Mouse (Mus musculus) v-Abl transformed pro-B cells (cell line): ENCODE data around the gene Sox8.

Source experiments
- in situ Hi-C, 2 experiments: fragments of 400-800 bp; cut with MboI; formaldehyde crosslinking; loops; one replicate each; pipeline ENCODE4 v1.15.1; 2025; ENCODE audit not compliant: unreplicated experiment in 2 of 2

Gene Sox8

DNA sequence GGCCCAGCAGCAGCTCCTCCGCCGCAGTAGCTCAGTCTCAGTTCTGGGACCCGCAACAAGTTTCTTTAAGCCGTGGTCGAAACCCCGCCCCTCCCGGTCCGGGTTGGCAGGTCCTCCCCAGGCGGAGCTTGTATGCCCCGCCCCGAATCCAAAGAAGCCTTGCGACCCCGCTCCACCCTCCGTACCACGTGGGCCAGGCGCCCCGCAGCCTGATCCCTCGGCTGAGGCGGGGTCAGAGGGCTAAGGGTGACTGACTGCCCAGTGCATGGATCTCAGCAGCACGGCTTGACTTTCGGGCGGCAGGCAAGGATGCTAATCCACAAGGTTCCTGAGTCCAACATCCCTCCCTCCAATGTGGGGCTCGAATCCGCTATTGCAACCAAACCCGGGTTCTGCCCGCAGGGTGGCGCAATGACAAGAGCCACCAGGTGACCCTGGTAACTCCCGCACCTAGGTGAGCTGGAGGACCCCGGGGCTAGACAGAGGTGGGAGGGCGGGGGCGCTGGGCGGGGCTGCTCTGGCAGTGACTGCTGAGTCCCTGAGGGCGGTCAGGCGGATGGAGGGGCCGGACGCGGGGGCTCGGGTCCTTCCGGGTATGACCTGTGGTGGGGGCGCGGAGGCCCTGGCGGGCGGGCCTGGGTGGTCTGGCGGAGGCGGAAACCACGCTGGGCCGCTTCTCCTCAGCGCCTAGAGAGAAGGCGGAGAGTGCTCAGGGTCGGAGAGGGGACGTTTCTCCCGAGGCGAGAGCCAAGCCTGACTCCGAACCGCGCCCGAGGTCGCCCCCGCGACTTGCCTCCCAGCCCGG is at the start of gene Sox8:
Gene Sox8 (minus strand): TSS at position 39 of the 805 bp plus-strand sequence.
- in situ Hi-C loops, result loop anchor here (5.0 to 10.0 kb wide), 2 partner anchors 104 to 126 kb away; no protein-coding TSS in a partner anchor

DNA sequence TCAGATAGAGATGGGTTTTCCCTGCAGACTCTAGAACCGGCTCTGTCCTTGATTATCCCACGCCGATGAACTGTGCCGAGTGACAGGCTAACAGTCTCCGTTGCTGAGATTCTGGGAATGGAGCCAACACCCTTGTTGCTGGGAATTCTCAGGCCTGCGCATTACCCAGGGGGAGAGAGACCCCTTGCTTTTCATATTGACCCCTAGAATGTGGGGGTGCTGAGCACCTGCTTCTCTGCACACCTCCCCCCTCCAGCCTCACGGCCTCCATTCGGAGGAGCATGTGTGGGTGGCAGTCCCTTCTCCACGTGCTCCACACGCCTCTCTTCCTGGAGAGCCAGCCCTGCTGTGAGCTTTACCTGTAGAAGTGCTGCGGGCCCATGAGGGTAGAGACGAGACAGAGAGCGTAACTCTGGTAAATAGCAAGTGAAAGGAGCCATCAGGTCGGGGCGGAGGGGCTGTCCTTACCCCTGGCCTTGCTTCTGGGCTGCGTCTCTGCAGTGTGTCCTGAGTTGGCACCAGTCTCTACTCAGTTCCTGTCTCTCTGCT is 48.1 kb upstream of the Sox8 start:
- in situ Hi-C loops, result no loop called here

DNA sequence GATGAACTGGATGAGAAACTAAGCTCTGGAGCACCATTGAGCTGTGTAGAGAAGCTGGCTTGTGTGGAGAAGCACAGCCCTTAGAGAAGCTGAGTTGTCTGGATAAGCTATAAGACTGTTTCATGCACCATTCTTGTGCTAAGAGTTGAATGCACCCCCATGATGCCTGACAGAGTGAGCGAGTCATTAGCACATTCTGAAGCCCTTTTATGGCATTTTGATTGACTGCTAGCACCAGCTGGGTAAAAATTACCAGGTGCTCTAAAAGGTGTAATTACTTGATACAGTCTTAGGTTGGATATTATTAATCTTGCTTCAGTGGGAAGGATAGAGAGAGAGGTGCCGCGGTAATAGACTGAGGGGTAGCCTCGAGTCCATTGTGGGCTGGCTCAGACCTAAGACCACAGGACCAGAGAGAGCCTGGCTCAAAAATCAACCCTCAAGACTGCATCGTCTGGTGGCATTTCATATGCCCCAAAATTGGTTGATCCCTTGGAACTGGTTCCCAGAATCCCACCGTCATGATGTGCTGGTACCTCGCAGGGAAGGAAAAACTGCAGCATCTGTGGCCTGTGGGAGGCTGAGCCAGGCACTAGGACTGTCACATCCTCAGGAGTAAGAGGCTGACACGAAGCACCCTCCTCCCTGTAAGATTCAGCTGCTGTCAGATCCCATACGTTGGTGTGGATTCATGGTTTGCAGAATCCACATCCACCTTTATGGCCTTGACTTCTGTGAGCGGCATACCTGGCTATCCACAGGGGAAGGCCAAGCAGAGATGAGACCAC is 44.4 kb upstream of the Sox8 start:
- in situ Hi-C loops, result no loop called here

DNA sequence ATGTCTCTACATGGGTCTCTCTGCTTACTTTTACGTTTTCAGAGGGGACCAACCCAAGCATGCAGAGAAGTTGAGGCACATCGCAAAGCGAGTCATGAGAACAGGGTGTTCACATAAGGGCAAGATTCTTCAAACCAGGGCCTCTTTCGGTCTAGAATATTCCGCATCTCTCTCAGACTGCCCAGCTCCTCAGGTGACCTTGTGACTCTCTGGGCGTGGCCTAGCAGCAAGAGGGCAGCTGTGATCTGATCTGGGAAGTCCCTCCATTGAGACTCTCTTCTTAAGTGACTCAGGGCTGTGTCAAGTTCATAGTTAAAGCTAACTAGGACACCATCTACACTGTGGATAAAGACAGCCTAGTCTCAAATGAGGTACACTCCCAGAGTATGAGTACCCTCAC is 42.8 kb upstream of the Sox8 start:
- in situ Hi-C loops, result no loop called here

DNA sequence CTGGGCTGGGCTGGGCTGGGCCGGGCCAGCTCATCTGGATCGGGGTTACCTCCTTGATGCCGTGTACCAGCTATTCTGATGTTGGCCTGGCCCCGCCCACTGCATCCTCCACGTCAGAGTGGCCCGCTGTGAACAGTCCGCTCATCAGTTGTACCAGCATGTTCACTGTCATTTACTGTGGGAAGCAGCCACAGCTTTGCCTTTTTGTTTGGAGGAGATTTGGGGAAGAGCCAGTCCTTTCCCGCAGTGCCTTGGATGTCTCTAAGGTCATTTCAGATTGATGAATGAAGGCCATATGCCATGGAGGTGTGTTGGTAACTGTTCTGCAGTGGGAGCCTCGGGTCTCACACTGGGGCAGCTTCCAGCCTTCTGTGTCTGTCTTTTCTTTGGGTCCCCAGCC is 42.1 kb upstream of the Sox8 start:
- in situ Hi-C loops, result no loop called here

DNA sequence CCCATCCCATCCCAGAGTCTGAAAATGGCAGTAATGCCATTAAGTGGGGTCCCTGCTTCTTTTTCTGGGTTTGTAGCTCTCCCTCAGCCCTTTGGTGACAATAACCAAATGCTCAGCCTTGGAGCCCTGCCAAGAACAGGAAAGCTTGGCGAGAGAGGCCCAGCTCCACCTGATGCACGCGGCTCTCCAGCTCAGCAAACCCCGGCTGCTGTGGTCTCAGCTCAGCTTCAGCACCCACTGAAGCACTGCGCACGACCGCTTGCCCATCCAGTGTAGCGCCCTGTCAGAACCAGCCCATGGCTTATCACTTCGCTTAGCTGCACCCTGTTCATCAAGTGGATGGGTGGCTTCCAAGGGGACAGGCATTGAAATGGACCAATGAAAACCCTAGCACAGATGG is 39.7 kb upstream of the Sox8 start:
- in situ Hi-C loops, result no loop called here

DNA sequence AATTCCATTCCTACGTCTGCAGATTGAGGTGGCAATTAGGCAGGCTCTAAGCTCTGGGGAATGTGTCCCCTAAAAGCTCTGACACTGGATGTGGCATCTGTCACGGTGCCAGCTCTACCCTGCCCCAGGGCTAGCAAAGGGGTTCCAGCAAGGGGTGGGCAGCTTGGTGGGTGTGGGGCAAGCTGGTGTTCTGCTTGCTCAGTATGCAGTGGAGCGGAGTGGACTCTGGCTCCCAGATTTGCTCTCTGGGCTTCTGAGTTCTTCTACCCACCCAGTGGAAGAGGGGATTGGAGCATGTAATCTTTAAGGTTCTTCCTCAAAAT is 39.0 kb upstream of the Sox8 start:
- in situ Hi-C loops, result no loop called here

DNA sequence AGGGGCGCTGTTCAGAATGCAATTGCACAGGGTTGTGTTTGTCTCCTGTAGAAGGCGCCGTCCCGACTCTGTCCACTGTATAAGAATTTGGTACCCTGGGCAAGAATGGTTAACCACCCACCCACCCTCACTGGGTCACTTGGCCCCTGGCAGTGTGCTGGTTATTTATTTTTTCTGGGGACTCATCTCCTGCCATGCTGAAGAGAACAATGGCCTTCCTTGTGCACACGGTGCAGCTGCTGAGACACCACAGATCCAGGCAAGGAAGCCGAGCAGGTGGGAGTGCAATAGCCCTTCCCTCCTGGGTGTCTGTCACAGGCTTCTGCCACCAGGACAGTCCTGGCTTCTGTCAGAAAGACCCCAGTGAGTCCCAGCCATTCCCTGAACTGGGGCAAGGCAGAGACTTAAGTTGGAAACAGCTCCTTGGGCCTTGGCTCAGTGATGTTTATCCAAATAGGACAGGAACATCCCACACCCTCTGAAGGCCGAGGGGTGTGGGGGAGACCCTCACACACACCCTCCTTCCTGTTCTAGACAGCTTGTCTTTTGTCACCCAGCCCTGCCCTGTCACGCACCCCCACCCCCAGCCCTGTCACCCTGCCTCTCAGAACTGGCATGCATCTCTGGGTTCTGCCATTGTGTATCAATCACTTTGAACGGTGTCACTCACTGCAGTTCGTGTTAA is 38.5 kb upstream of the Sox8 start:
- in situ Hi-C loops, result no loop called here

DNA sequence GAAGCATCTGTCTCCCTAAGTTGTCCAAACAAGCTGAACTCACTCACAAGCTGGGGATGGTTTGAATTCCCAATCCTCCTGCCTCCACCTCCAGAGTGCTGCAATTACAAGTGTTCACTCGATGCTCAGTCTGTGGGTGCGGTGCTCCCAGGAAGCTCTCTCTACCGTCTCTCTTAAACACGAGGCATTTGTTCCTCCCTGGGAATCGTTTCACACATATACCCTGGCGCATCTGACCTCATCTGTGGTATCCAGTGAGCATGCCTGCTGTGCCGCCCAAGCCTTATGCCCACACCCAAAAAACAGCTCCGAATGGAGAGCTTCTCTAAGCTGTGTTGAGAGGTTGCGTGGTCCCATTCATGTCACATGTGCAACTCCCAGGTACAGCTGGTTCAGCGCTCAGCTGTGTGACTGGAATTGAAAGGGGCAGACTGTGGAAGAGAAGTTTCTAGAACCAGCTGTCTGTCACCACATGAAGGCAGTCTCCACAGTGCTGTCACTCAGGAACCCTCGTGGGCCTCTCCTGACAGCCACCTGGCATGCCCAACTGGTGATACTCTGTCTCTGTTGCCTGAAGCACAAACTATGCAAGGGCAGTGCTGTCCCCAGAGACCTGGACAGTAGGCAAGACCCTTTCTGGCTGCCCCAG is 37.8 kb upstream of the Sox8 start:
- in situ Hi-C loops, result no loop called here

DNA sequence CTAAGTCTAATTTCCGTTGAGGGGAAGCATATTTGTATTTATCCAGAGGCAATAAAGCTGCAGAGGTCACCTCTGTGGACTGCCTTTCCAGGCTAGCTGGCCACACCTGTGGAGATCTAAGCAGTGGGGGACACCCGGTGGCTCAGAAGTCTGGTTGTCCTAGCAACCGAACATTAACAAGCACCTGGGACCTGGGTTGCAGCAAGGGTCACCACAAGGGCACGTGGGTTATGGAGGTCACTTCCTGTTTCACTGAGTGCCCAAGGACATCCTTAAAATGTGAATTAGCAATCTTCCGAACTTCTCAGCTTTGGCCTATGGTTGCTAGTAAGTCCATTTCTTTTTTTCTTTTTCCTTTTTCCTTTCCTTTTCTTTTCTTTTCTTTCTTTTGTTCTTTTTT is 33.7 kb upstream of the Sox8 start:
- in situ Hi-C loops, result no loop called here

DNA sequence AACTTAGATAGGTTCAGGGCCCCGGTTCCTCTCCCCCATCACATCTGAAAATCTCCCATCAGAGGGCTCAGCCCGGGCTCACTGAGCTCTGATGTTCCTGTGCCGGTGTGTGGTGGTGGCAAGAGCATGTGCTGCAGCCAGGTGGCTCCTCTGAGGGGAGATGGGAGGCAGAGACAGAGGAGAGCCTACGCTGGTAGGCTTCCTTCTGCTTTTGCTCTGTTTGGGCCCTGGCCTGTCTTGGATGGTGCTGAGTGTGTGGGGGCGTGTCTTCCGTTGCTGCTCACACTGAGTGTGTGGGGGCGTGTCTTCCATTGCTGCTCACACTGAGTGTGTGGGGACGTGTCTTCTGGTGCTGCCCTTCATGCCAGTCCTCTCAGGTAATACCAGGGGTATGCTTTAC is 31.9 kb upstream of the Sox8 start:
- in situ Hi-C loops, result no loop called here

DNA sequence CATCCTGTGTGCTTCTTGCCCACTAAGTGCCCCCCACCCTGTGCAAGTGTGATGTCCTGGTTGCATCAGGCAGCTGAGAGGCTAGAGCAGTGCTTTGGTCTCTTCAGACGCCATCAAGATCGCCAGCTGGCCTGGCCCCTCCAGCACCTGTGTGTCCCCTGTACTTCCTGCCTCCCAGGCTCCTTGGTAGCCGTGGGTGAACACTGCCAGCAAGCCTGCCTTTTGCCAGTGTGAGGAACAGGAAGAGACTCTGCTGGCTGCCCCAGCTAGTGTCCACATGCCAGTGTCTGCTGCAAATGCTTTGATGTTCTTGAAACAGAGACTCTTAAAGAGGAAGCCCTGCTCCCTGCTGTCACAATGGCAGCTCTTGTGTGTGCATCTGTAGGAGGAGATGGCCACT is 27.1 kb upstream of the Sox8 start:
- in situ Hi-C loops, result no loop called here

DNA sequence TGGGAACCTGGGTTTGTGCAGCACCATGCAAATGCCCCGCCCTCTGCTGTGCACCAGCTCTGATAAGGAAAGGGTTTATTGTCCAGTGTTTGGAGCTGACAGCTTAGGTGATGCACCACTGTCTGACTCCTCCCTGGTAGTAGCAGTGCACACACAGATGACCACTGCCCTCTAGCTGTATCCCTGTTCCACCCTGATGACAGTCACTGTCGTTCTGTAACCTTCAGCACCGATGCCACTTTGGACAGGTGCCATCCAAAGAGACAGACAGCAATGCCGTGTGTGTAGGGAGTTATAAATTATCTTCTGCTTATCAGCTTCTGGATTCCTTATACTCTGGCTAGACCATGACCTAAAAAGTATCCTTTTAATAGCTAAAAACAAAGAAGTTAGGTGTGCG is 25.0 kb upstream of the Sox8 start:
- in situ Hi-C loops, result no loop called here

DNA sequence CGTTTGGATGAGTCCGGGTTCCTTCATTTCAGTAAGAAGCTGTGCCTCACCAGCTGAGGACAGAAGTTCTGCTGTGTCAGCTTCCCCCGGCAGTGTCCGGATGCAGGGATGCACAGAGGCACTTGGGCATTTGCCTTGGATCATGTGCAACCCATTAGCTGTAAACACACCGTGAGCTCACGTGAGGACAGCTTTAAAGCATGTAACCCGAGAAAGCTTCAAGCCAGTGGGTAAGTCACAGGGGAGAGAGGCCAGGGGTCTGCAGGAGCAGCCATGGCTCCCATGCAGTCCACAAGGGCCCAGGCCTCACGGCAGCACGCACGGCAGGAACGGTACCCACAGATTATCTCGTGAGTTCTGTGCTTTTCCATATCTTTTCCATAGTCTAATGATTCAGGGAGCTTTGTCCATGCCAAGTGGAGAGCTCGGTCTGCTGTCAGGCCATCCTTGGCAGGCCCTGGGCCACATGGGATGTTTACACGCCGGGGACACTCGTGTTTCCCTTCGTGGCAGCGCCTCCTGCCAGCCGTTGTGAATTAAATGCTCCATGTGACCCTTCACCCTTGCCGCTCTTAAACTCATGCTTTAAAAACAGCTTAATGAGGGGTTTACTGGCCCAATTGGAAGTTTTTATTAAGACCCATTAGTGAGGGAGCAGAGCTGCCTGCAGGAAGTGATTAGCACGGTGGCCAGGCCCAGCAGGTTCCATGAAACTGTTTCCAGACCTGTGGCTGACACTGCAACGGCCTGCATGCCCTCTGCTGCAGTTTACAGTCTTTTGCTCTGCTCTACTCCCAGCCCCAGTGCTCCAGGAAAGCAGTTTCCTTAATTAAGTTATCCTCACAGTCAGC is 23.1 kb upstream of the Sox8 start:
- in situ Hi-C loops, result no loop called here

DNA sequence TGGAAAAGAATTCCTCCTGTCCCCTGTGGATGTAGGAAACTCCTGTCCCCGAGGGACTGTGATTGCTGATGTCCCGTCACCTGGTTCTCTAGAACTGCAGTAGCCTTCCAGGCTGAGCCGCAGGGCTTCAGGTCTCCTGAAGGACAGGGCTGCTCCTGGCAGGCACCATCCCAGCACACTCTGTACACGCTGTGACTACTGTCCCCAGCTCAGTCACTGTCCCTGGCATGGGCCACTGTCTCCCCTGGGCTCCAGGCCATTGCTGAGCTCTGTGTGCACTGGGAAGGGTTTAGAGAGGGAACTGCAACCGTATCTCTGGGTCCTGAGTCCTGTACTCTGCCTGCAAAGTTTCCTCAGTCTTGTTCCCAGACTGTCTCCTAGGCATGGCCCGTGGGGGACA is 21.9 kb upstream of the Sox8 start:
- in situ Hi-C loops, result no loop called here

DNA sequence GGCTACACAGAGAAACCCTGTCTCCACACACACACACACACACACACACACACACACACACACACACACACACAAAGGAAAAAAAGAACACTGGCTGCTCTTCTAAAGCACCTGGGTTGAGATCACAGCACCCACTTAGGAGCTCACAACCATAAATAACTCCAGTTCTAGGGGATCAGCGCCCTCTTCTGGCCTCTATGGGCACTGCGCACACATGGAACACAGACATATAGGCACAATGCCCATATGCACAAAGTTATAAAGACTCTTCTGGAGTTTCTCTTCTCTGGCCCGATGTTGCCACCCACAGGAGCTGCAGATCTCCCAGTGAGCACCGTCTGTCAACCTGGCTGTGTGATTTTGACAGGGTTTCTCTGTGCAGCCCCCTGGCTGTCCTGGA is 20.5 kb upstream of the Sox8 start:
- in situ Hi-C loops, result no loop called here

DNA sequence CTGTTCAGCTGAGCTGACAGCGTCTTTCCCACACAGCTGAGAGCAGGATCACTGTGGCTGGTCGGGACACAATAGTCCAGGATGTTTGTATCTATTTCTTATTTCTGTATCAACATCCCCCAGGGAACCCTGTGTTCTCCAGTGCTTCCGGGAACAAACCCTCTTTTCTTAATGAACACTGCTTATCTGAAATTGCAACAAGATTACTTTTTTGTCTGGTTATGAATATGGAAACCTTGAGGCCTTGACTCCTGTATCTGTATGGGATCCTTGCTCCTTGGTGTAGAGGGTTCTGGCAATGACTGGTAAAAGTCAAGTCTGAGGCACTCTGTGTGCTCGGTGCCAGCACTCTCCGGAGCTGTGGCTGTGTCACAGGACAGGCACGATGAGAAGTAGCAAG is 19.6 kb upstream of the Sox8 start:
- in situ Hi-C loops, result no loop called here

DNA sequence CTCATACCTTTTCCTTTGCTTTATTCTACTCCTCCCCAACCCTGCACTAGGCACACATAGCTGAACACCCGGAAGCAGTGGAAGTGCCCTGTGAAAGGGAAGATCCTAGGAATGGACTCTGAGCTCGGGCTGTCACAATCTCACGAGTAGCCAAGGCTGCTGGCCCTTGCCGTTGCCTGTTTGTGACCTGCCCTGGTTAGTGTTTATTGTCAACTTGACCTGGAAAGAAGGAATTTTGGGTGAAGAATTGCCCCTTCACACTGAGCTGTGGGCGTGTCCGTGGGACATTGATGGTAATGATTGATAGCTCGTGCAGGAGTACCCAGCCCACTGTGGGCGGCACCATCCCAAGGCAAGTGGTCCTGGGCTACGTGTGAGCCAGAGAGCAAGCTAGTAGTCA is 14.2 kb upstream of the Sox8 start:
- in situ Hi-C loops, result no loop called here

DNA sequence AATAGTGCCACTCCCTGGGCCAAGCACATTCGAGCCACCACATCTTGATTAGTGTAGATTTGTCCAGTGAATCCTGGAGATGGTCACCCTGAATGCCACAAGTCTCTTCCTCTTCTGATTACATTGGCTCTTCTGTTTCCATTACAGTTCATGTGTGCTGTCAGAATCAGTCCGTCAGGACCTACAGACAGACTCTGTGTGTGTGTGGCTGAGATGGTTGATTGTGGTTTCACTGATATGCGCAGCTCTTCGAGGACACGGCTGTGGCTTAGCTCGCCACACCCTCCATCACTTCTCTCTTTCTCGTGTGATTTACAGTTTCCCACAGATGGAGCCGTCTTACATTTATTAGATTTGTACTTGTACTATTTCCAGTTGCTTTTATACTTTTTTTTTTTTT is 13.4 kb upstream of the Sox8 start:
- in situ Hi-C loops, result no loop called here

DNA sequence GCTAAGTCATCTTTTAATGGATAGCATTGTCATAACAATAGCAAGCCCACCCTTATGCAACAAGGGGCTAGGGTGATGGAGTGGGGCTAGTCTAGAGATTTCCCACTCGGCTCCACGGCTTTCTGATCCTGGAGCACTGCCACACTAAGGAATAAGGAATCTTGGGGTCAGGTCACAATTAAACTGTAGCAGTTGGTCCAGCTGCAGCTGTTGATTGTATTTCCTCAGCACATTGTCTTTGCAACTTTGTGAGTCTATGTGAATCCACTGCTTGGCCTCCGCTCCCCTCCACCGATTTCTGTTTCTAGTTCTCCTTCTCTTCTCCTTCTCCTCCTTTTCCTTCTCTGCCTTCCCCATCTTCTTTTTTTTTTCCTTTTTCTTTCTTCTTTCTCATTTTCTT is 12.6 kb upstream of the Sox8 start:
- in situ Hi-C loops, result no loop called here
